Mouse (Mus musculus) E14TG2a.4 (cell line): ENCODE measurements around the gene Prss53.

Source experiments
- CTCF ChIP-seq: conservative IDR thresholded peaks from 2 replicates; pipeline ENCODE4 v1.5.1; 2014; ENCODE audit warnings: low read length
- POU5F1 ChIP-seq: IDR thresholded peaks from 2 replicates; pipeline ENCODE4 v1.6.1; 2014; ENCODE audit warnings: low read length, borderline replicate concordance

GRCm38 (mm10) chr7:127903971-127904796 lies 13.4 kb upstream of the Prss53 start, which contains the start of gene Bckdk:
- no peak for TF ChIP-seq CTCF
- no peak for TF ChIP-seq POU5F1
